Mouse (Mus musculus): ENCODE measurements around the gene Zswim3.
"Not testable (repeated sequence)": the region's sequence is repeated elsewhere in the genome, so short reads cannot be mapped to it uniquely, and the experiment has no call there.

Gene Zswim3

GRCm38 (mm10) chr2:164845782-164846181 is 40.9 kb downstream of the Zswim3 start:
- no peak for DNase-seq (ENCODE audit: low read depth, low spot score)

GRCm38 (mm10) chr2:164850061-164850460 is 45.2 kb downstream of the Zswim3 start:
- no peak for DNase-seq (ENCODE audit: low read depth, low spot score)

GRCm38 (mm10) chr2:164855572-164855971 is 50.7 kb downstream of the Zswim3 start:
- DNase-seq (ENCODE audit: low read depth, low spot score) = not testable (repeated sequence)

GRCm38 (mm10) chr2:164856309-164857100 is 51.6 kb downstream of the Zswim3 start:
- DNase-seq (ENCODE audit: low read depth, low spot score) = no peak

GRCm38 (mm10) chr2:164857101-164857821 is 52.4 kb downstream of the Zswim3 start, which contains the start of gene Pltp:
Gene Pltp (minus strand): TSS chr2:164857711.
- DNase-seq (ENCODE audit: low read depth, low spot score) = no peak

GRCm38 (mm10) chr2:164857842-164858553 is 53.1 kb downstream of the Zswim3 start:
- no peak for DNase-seq (ENCODE audit: low read depth, low spot score)

- no peak for DNase-seq (ENCODE audit: low read depth, low spot score)
Measured at GRCm38 (mm10) chr2:164859155-164859554, 54.3 kb downstream of the Zswim3 start.

- no peak for DNase-seq (ENCODE audit: low read depth, low spot score)
Measured at GRCm38 (mm10) chr2:164859640-164860432, 54.9 kb downstream of the Zswim3 start.

- no peak for DNase-seq (ENCODE audit: low read depth, low spot score)
Measured at GRCm38 (mm10) chr2:164861094-164861493, 56.2 kb downstream of the Zswim3 start.

- DNase-seq (ENCODE audit: low read depth, low spot score) = peak; percentile 64
Measured at GRCm38 (mm10) chr2:164862179-164862861, 57.4 kb downstream of the Zswim3 start.

- not testable (repeated sequence) for DNase-seq (ENCODE audit: low read depth, low spot score)
Measured at GRCm38 (mm10) chr2:164863411-164863810, 58.5 kb downstream of the Zswim3 start.

GRCm38 (mm10) chr2:164864593-164864992 is 59.7 kb downstream of the Zswim3 start:
- no peak for DNase-seq (ENCODE audit: low read depth, low spot score)

GRCm38 (mm10) chr2:164866741-164867551 is 62.0 kb downstream of the Zswim3 start:
- DNase-seq (ENCODE audit: low read depth, low spot score) = no peak

- DNase-seq (ENCODE audit: low read depth, low spot score) = no peak
Measured at GRCm38 (mm10) chr2:164867566-164867965, 62.7 kb downstream of the Zswim3 start.

GRCm38 (mm10) chr2:164868491-164868890 is 63.6 kb downstream of the Zswim3 start:
- no peak for DNase-seq (ENCODE audit: low read depth, low spot score)

Data from skeletal muscle tissue, adult 2 months (tissue).